Comparison of ENCODE assay signal across 8 mouse cellular contexts in the genomic region with DNA sequence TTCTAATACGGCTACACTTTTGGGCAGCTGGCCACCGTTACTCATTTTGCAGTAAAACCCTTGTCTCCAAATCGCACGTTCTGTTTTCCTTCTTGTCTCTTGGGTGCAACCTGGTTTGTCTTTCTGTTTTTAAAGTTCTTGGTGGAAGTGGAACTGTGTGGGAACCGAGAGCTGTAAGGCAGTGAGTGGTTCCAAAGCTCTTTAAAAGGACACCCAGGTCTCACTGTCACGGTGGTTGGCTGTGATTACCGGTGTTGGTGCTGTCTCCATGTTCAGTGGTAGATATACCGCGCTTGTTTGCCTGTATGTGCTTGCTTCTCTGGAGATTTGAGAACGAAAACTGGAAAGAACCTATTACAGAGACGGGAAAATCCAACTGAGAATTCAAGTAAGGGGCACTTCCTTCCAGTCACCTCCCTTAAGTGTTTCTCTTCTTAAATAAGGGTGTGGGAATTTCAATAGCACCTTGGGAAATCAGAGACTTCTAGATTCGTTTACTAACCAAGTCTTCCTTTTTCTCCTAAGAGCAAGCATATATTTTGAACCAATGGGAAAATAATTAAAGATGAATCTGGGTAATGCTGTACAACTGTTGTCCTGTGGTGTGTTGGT. TPM values are rescaled to one million over a fixed set of nuclear protein-coding genes. Genes with fewer than 3 reads are reported as not detected.
DNase-seq lines count a peak whose midpoint lies in the region; ATAC-seq and TF ChIP-seq lines count a peak whose summit lies in the region.

No protein-coding gene starts in this region.

- WGBS in kidney, postnatal 0 days = 4% methylated on average over 12 of the region's 12 CpGs
- WGBS in hindbrain, embryonic 12.5 days = 5% methylated on average over 12 of the region's 12 CpGs

- H3K36me3 ChIP-seq in kidney, postnatal 0 days (ENCODE audit: insufficient read depth, low read length) = no peaks in the 10 kb centered on the region
- no peaks in the 10 kb centered on the region for H3K36me3 ChIP-seq in hindbrain, embryonic 12.5 days

- H3K4me3 ChIP-seq in kidney, postnatal 0 days (replicated peaks; ENCODE audit: low read depth, low read length) = peak overlapping the region; percentile 46
- H3K4me3 ChIP-seq in cortical plate, adult 2 months (ENCODE audit: insufficient read depth, low read length) = peak overlapping the region; percentile 64
- peak overlapping the region; percentile 60 for H3K4me3 ChIP-seq in hindbrain, embryonic 12.5 days

- peak overlapping the region; percentile 85 for H3K4me2 ChIP-seq in kidney, postnatal 0 days (ENCODE audit: low read length)
- peak overlapping the region; percentile 83 for H3K4me2 ChIP-seq in hindbrain, embryonic 12.5 days (replicated peaks)

- DNase-seq in kidney, postnatal 0 days (ENCODE audit: low spot score) = no peak
- DNase-seq in kidney, postnatal 14 days = no peak
- no peak for DNase-seq in layer of hippocampus, adult 11-12 months (ENCODE audit: low spot score)
- no peak for DNase-seq in urinary bladder, postnatal 36 days (ENCODE audit: low spot score in 2 of 2)
- no peak for DNase-seq in cerebellum, postnatal 14 days

- H3K9ac ChIP-seq in kidney, postnatal 0 days (ENCODE audit: low read depth, low read length) = no peak overlapping the region
- H3K9ac ChIP-seq in hindbrain, embryonic 12.5 days = no peak overlapping the region

- H3K9me3 ChIP-seq in kidney, postnatal 0 days (replicated peaks; ENCODE audit: low read length) = no peaks in the 10 kb centered on the region
- no peaks in the 10 kb centered on the region for H3K9me3 ChIP-seq in hindbrain, embryonic 12.5 days (replicated peaks)

- no peaks in the 10 kb centered on the region for H3K27me3 ChIP-seq in kidney, postnatal 0 days (ENCODE audit: insufficient read depth, low read length)
- H3K27me3 ChIP-seq in hindbrain, embryonic 12.5 days = peaks cover 5% of the 10 kb centered on the region; the same call in 1 of the 2 replicates

- no peak for TF ChIP-seq POLR2A in cortical plate, adult 2 months (IDR thresholded peaks at IDR 0.05; ENCODE audit: extremely low read depth, insufficient read depth, low read length)

- no peak for ATAC-seq in kidney, postnatal 0 days (replicated peaks; ENCODE audit: low FRiP score, low read depth)
- ATAC-seq in hindbrain, embryonic 12.5 days (ENCODE audit: low FRiP score) = peak; percentile 44; the same call in 1 of the 2 replicates
- peak; percentile 57; the same call in 1 of the 2 replicates for ATAC-seq in megakaryocyte-erythroid progenitor cell, adult 5-6 weeks (replicated peaks; ENCODE audit: low FRiP score, low TSS enrichment, poor library complexity, severe bottlenecking)

- H3K4me1 ChIP-seq in kidney, postnatal 0 days (replicated peaks; ENCODE audit: insufficient read depth, low read length) = 0 out of 2 replicates have a peak, but pooled peaks cover 4% of the 10 kb centered on the region
- H3K4me1 ChIP-seq in cortical plate, adult 2 months (ENCODE audit: control insufficient read depth, insufficient read depth, low read length) = no peaks in the 10 kb centered on the region
- 0 out of 2 replicates have a peak, but pooled peaks cover 2% of the 10 kb centered on the region for H3K4me1 ChIP-seq in hindbrain, embryonic 12.5 days

- H3K27ac ChIP-seq in kidney, postnatal 0 days = no peak overlapping the region
- H3K27ac ChIP-seq in cortical plate, adult 2 months (ENCODE audit: insufficient read depth, low read length) = no peak overlapping the region
- H3K27ac ChIP-seq in hindbrain, embryonic 12.5 days = no peak overlapping the region

- no peak for TF ChIP-seq CTCF in kidney, postnatal 0 days (IDR thresholded peaks at IDR 0.05; ENCODE audit: low read depth)
- TF ChIP-seq CTCF in cortical plate, adult 2 months (IDR thresholded peaks at IDR 0.05; ENCODE audit: extremely low read depth, insufficient read depth, low read length) = no peak

RNA-seq across cellular contexts. Expression of gene Lcp1, which starts 0.5 kb away (rescaled TPM):
- polyA plus RNA-seq in kidney, postnatal 0 days (2015; fragmentation: Nextera tagmentation; extraction: Ambion mirVana) = 14.1 and 15.4 TPM in 2 replicates
- polyA plus RNA-seq in cortical plate, adult 2 months (2012; rRNA removed) = 4.9 and 5.5 TPM in 2 replicates
- polyA plus RNA-seq in hindbrain, embryonic 12.5 days (2016; fragmentation: Nextera tagmentation; extraction: Ambion mirVana) = 19.8 and 28.2 TPM in 2 replicates
- 21.1 and 39.8 TPM in 2 replicates for total RNA-seq in megakaryocyte-erythroid progenitor cell, adult 5-6 weeks (2014; fragmentation: Nextera tagmentation)
- 29.1 and 29.8 TPM in 2 replicates for total RNA-seq in megakaryocyte-erythroid progenitor cell, adult 5-6 weeks (2017)

RNA-seq across cellular contexts. Expression of gene Lrrc63, which starts 0.7 kb away (rescaled TPM):
- polyA plus RNA-seq in kidney, postnatal 0 days (2015; fragmentation: Nextera tagmentation; extraction: Ambion mirVana) = not detected in 2 replicates
- 0.04 TPM in 2 replicates for polyA plus RNA-seq in cortical plate, adult 2 months (2012; rRNA removed)
- 0.08 and 0.17 TPM in 2 replicates for polyA plus RNA-seq in hindbrain, embryonic 12.5 days (2016; fragmentation: Nextera tagmentation; extraction: Ambion mirVana)
- not detected in 2 replicates for total RNA-seq in megakaryocyte-erythroid progenitor cell, adult 5-6 weeks (2014; fragmentation: Nextera tagmentation)
- not detected in 2 replicates for total RNA-seq in megakaryocyte-erythroid progenitor cell, adult 5-6 weeks (2017)
